9 mouse cellular contexts compared by ENCODE assay signal in genomic region chr4:139821071-139821470, GRCm38 (mm10). TPM values are rescaled to one million over a fixed set of nuclear protein-coding genes. Genes with fewer than 3 reads are reported as not detected.
DNase-seq lines count a peak whose midpoint lies in the region; ATAC-seq and TF ChIP-seq lines count a peak whose summit lies in the region.
"Had no signal": no experiment of that assay in that cellular context is flagged by ENCODE, and none has a peak within 500 bp of the region (broad histone marks: within the 10 kb centered on the region; RNA-seq: fewer than 3 reads in every experiment).

No protein-coding gene starts in this region.

- no peak for TF ChIP-seq POLR2A in testis, adult 2 months (IDR thresholded peaks at IDR 0.05; ENCODE audit: control insufficient read depth, low read depth, low read length)

- H3K4me3 ChIP-seq in testis, adult 2 months (ENCODE audit: control insufficient read depth, low read depth, low read length), result peak overlapping the region; percentile 3; the same call in 1 of the 2 replicates
- peak overlapping the region; percentile 23; the same call in 1 of the 2 replicates for H3K4me3 ChIP-seq in forebrain, postnatal 0 days (ENCODE audit: low read depth, low read length)
- H3K4me3 ChIP-seq in limb, embryonic 15.5 days, result peak overlapping the region; percentile 34
- peak overlapping the region; percentile 25 for H3K4me3 ChIP-seq in stomach, postnatal 0 days (ENCODE audit: low read depth, low read length)

- DNase-seq in testis, postnatal 10 days (ENCODE audit: low spot score), result no peak
- DNase-seq in forebrain, postnatal 0 days, result no peak
- DNase-seq in stomach, postnatal 0 days (ENCODE audit: low spot score), result no peak
- DNase-seq in testis, postnatal 14 days (ENCODE audit: low spot score), result no peak
- DNase-seq in left cerebral cortex, adult 18-20 months (ENCODE audit: low spot score in 2 of 2), result no peak
- DNase-seq: cerebellum, adult 11 months had no signal

- H3K9ac ChIP-seq in forebrain, postnatal 0 days, result no peak overlapping the region
- H3K9ac ChIP-seq in limb, embryonic 15.5 days, result no peak overlapping the region
- H3K9ac ChIP-seq in stomach, postnatal 0 days (ENCODE audit: low read length), result no peak overlapping the region

- peak overlapping the region; percentile 36 for H3K4me2 ChIP-seq in forebrain, postnatal 0 days (ENCODE audit: low read depth)
- H3K4me2 ChIP-seq in limb, embryonic 15.5 days, result peak overlapping the region; percentile 56
- peak overlapping the region; percentile 42 for H3K4me2 ChIP-seq in stomach, postnatal 0 days (replicated peaks; ENCODE audit: low read depth)

- ATAC-seq in forebrain, postnatal 0 days, result no peak
- ATAC-seq in limb, embryonic 15.5 days (ENCODE audit: insufficient number of reproducible peaks, low FRiP score, low TSS enrichment, low read depth), result no peak
- ATAC-seq in stomach, postnatal 0 days (ENCODE audit: low FRiP score, low TSS enrichment), result no peak

- WGBS in forebrain, postnatal 0 days, result 2% methylated on average over 22 of the region's 22 CpGs
- 3% methylated on average over 22 of the region's 22 CpGs for WGBS in limb, embryonic 15.5 days
- 2% methylated on average over 22 of the region's 22 CpGs for WGBS in stomach, postnatal 0 days

- no peak for TF ChIP-seq CTCF in testis, adult 2 months (IDR thresholded peaks at IDR 0.05; ENCODE audit: control insufficient read depth, insufficient read depth, insufficient replicate concordance, low read depth, low read length)
- no peak for TF ChIP-seq CTCF in forebrain, postnatal 0 days (IDR thresholded peaks at IDR 0.05; ENCODE audit: low read depth)
- no peak for TF ChIP-seq CTCF in stomach, postnatal 0 days (IDR thresholded peaks at IDR 0.05; ENCODE audit: low read depth)

- H3K4me1 ChIP-seq in testis, adult 2 months (ENCODE audit: control insufficient read depth, insufficient read depth, low read length), result no peaks in the 10 kb centered on the region; the same call in 1 of the 2 replicates
- no peaks in the 10 kb centered on the region for H3K4me1 ChIP-seq in forebrain, postnatal 0 days (ENCODE audit: insufficient read depth)
- H3K4me1 ChIP-seq in limb, embryonic 15.5 days, result peaks cover 33% of the 10 kb centered on the region
- H3K4me1 ChIP-seq in stomach, postnatal 0 days (replicated peaks; ENCODE audit: control insufficient read depth, insufficient read depth), result 0 out of 2 replicates have a peak, but pooled peaks cover 5% of the 10 kb centered on the region

- peaks cover 5% of the 10 kb centered on the region for H3K27me3 ChIP-seq in testis, adult 2 months (ENCODE audit: control insufficient read depth, insufficient read depth, low read length)
- H3K27me3 ChIP-seq in forebrain, postnatal 0 days (ENCODE audit: insufficient read depth, low read length), result peaks cover 88% of the 10 kb centered on the region
- peaks cover 99% of the 10 kb centered on the region for H3K27me3 ChIP-seq in limb, embryonic 15.5 days
- H3K27me3 ChIP-seq in stomach, postnatal 0 days (ENCODE audit: control insufficient read depth, insufficient read depth, low read length), result peaks cover 30% of the 10 kb centered on the region

- no peak for TF ChIP-seq EP300 in stomach, postnatal 0 days (optimal IDR thresholded peaks at IDR 0.05)

- H3K27ac ChIP-seq in testis, adult 2 months (ENCODE audit: control insufficient read depth, insufficient read depth, low read depth, low read length), result no peak overlapping the region
- no peak overlapping the region for H3K27ac ChIP-seq in forebrain, postnatal 0 days (ENCODE audit: low read depth, low read length)
- no peak overlapping the region for H3K27ac ChIP-seq in limb, embryonic 15.5 days
- no peak overlapping the region for H3K27ac ChIP-seq in stomach, postnatal 0 days (replicated peaks)

- H3K36me3 ChIP-seq in testis, adult 2 months (ENCODE audit: control insufficient read depth, insufficient read depth, low read length), result no peaks in the 10 kb centered on the region
- H3K36me3 ChIP-seq in forebrain, postnatal 0 days (ENCODE audit: insufficient read depth), result no peaks in the 10 kb centered on the region
- H3K36me3 ChIP-seq in limb, embryonic 15.5 days, result no peaks in the 10 kb centered on the region
- no peaks in the 10 kb centered on the region for H3K36me3 ChIP-seq in stomach, postnatal 0 days (ENCODE audit: control insufficient read depth, insufficient read depth, low read length)

- H3K9me3 ChIP-seq in forebrain, postnatal 0 days (ENCODE audit: low read length), result no peaks in the 10 kb centered on the region
- H3K9me3 ChIP-seq in limb, embryonic 15.5 days, result no peaks in the 10 kb centered on the region
- no peaks in the 10 kb centered on the region for H3K9me3 ChIP-seq in stomach, postnatal 0 days (ENCODE audit: control insufficient read depth, low read length)

RNA-seq across cellular contexts. Expression of gene Pax7, which starts 12.3 kb away (rescaled TPM):
- 0.02 TPM in 1 of 2 replicates, not detected in the other for polyA plus RNA-seq in testis, adult 2 months (2012; rRNA removed)
- total RNA-seq in forebrain, postnatal 0 days (2014; rRNA removed), result 0.05 and 0.31 TPM in 2 replicates
- polyA plus RNA-seq in forebrain, postnatal 0 days (2015; fragmentation: Nextera tagmentation; extraction: Ambion mirVana), result not detected in 2 replicates
- 0.38 and 0.91 TPM in 2 replicates for polyA plus RNA-seq in limb, embryonic 15.5 days (2015; fragmentation: Nextera tagmentation; extraction: Ambion mirVana)
- 0.02 TPM in 1 of 2 replicates, not detected in the other for polyA plus RNA-seq in stomach, postnatal 0 days (2015; fragmentation: Nextera tagmentation; extraction: Ambion mirVana)
- not detected for total RNA-seq in left cerebral cortex, adult 18-20 months (2021)
- total RNA-seq: megakaryocyte-erythroid progenitor cell, adult 5-6 weeks had no signal
